Mouse (Mus musculus): ENCODE measurements around the gene Chac2. TPM values are rescaled to one million over a fixed set of nuclear protein-coding genes. Genes with fewer than 3 reads are reported as not detected.
"Not testable (repeated sequence)": the region's sequence is repeated elsewhere in the genome, so short reads cannot be mapped to it uniquely, and the experiment has no call there.

The Chac2 gene
- total RNA-seq (2021), result 10 to 100 TPM; 13.0 to 15.3 TPM

GRCm38 (mm10) chr11:30985877-30986624 lies at the start of gene Chac2:
Gene Chac2 (minus strand): TSS chr11:30986350.
- peak; percentile 86 for DNase-seq (ENCODE audit: low spot score in 2 of 2)
- intact Hi-C loops (cut with DNase I), result loop anchor here (2.0 kb wide), 1 partner anchor 31 kb away; the partner anchor contains the start of gene Erlec1

GRCm38 (mm10) chr11:31034958-31035357 lies 48.8 kb upstream of the Chac2 start:
- DNase-seq (ENCODE audit: low spot score in 2 of 2), result no peak
- intact Hi-C loops (cut with DNase I), result no loop called here

GRCm38 (mm10) chr11:31017466-31017865 lies 31.3 kb upstream of the Chac2 start:
- DNase-seq (ENCODE audit: low spot score in 2 of 2); intact Hi-C loops (cut with DNase I): not testable (repeated sequence)

GRCm38 (mm10) chr11:31009668-31010067 lies 23.5 kb upstream of the Chac2 start:
- not testable (repeated sequence) for DNase-seq (ENCODE audit: low spot score in 2 of 2)

GRCm38 (mm10) chr11:31001169-31001908 lies 15.2 kb upstream of the Chac2 start:
- no peak for DNase-seq (ENCODE audit: low spot score in 2 of 2)
- intact Hi-C loops (cut with DNase I), result no loop called here

More at GRCm38 (mm10) chr11:31009668-31010067, 23.5 kb upstream of the Chac2 start:
- intact Hi-C loops (cut with DNase I), result not testable (repeated sequence)

GRCm38 (mm10) chr11:31000028-31000427 lies 13.9 kb upstream of the Chac2 start:
- DNase-seq (ENCODE audit: low spot score in 2 of 2), result no peak
- intact Hi-C loops (cut with DNase I), result no loop called here

- intact Hi-C loops (cut with DNase I), result no loop called here
- no peak for DNase-seq (ENCODE audit: low spot score in 2 of 2)
Measured at GRCm38 (mm10) chr11:30998704-30999103, 12.6 kb upstream of the Chac2 start.

GRCm38 (mm10) chr11:30998199-30998598 lies 12.0 kb upstream of the Chac2 start:
- intact Hi-C loops (cut with DNase I), result no loop called here
- DNase-seq (ENCODE audit: low spot score in 2 of 2), result no peak

- intact Hi-C loops (cut with DNase I), result no loop called here
Measured at GRCm38 (mm10) chr11:30996670-30997069, 10.5 kb upstream of the Chac2 start.

GRCm38 (mm10) chr11:30986625-30987017 lies 471 bp upstream of the Chac2 start:
- DNase-seq (ENCODE audit: low spot score in 2 of 2), result no peak
- intact Hi-C loops (cut with DNase I), result loop anchor here (2.0 kb wide), 1 partner anchor 32 kb away; the partner anchor contains the start of gene Erlec1

More at GRCm38 (mm10) chr11:30996670-30997069, 10.5 kb upstream of the Chac2 start:
- no peak for DNase-seq (ENCODE audit: low spot score in 2 of 2)

- intact Hi-C loops (cut with DNase I), result no loop called here
- DNase-seq (ENCODE audit: low spot score in 2 of 2), result no peak
Measured at GRCm38 (mm10) chr11:30985237-30985636, 913 bp downstream of the Chac2 start.

- intact Hi-C loops (cut with DNase I), result loop anchor here (2.0 kb wide), 1 partner anchor 32 kb away; the partner anchor contains the start of gene Chac2
- DNase-seq (ENCODE audit: low spot score in 2 of 2), result peak; percentile 90 to 92
Measured at GRCm38 (mm10) chr11:30954279-30954725, 31.8 kb downstream of the Chac2 start, which contains the start of gene Erlec1. Gene Erlec1 (minus strand): TSS chr11:30954335.

GRCm38 (mm10) chr11:30953469-30954154 lies 32.5 kb downstream of the Chac2 start:
- intact Hi-C loops (cut with DNase I), result loop anchor here (2.0 kb wide), 1 partner anchor 33 kb away; the partner anchor contains the start of gene Chac2

GRCm38 (mm10) chr11:30952829-30953228 lies 33.3 kb downstream of the Chac2 start:
- intact Hi-C loops (cut with DNase I), result no loop called here
- DNase-seq (ENCODE audit: low spot score in 2 of 2), result no peak

More at GRCm38 (mm10) chr11:30953469-30954154, 32.5 kb downstream of the Chac2 start:
- peak; percentile 30 for DNase-seq (ENCODE audit: low spot score in 2 of 2)

GRCm38 (mm10) chr11:30943522-30943921 lies 42.6 kb downstream of the Chac2 start:
- intact Hi-C loops (cut with DNase I), result no loop called here
- DNase-seq (ENCODE audit: low spot score in 2 of 2), result no peak

GRCm38 (mm10) chr11:30928498-30928897 lies 57.7 kb downstream of the Chac2 start:
- no peak for DNase-seq (ENCODE audit: low spot score in 2 of 2)
- intact Hi-C loops (cut with DNase I), result no loop called here

GRCm38 (mm10) chr11:30928079-30928478 lies 58.1 kb downstream of the Chac2 start:
- intact Hi-C loops (cut with DNase I), result no loop called here

More at GRCm38 (mm10) chr11:30928079-30928478, 58.1 kb downstream of the Chac2 start:
- no peak for DNase-seq (ENCODE audit: low spot score in 2 of 2)
